Mouse (Mus musculus): ENCODE measurements around the gene Trim38.

GRCm38 (mm10) chr13:23839308-23839707, 69.6 kb downstream of the Trim38 start, which contains the start of gene Slc17a3:
- TF ChIP-seq CTCF (conservative IDR thresholded peaks at IDR 0.05; ENCODE audit: insufficient read depth, insufficient read length, low read depth, low read length) (no peak; the same call in 1 of the 2 replicates), POLR2A (IDR thresholded peaks at IDR 0.05; ENCODE audit: low read depth, low read length) (peak; percentile 10)

Measured in kidney, adult 2 months (tissue).